In the genomic region with DNA sequence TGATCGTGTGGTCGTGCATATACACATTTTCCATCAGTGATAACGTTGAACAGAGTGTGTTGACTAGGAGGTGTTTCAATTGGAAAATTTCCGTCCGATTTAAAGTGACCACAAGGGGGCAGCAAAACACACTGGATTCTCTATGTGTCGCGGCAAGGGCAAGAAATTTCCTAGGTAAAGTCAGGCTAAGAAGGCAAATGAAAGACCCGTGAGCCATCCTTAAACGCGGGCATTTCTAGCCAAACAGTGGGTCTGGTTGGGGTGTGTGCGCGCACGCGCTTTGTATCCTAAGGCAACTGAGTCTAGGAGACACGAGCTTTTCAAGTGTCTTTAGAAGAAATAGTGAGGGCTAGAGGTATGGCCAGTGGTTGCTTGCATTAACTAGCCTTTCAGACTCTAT, we compare ENCODE assay signal across 9 mouse cellular contexts.
A peak's percentile ranks its signal among the peaks of the same experiment; 100 is the strongest.
DNase-seq lines count a peak whose midpoint lies in the region; ATAC-seq lines count a peak whose summit lies in the region.
"Had no signal": no experiment of that assay in that cellular context is flagged by ENCODE, and none has a peak within 500 bp of the region (broad histone marks: within the 10 kb centered on the region; RNA-seq: fewer than 3 reads in every experiment).

No protein-coding gene starts in this region.

- H3K4me1 ChIP-seq in brown adipose tissue, adult 24 weeks (ENCODE audit: control insufficient read depth, insufficient read depth, insufficient read length, low read length), result peaks cover 3% of the 10 kb centered on the region; the same call in 1 of the 2 replicates
- H3K4me1 ChIP-seq in heart, embryonic 14.5 days (ENCODE audit: control insufficient read depth in 2 of 2, insufficient read depth in 2 of 2, low read length in 2 of 2), result no peaks in the 10 kb centered on the region
- H3K4me1 ChIP-seq in liver, embryonic 13.5 days (replicated peaks), result no peaks in the 10 kb centered on the region
- H3K4me1 ChIP-seq in stomach, embryonic 16.5 days (ENCODE audit: control insufficient read depth, insufficient read depth, low read length), result no peaks in the 10 kb centered on the region

- H3K4me3 ChIP-seq in brown adipose tissue, adult 24 weeks (ENCODE audit: insufficient read depth, low read depth, low read length), result peak overlapping the region; percentile 19
- peak overlapping the region; percentile 14 to 19; a peak in 1 of 4 replicates for H3K4me3 ChIP-seq in heart, embryonic 14.5 days (ENCODE audit: control insufficient read depth in 1 of 2, insufficient read depth in 1 of 2, low read depth in 1 of 2, low read length in 2 of 2)
- H3K4me3 ChIP-seq in liver, embryonic 13.5 days (replicated peaks), result no peak overlapping the region
- H3K4me3 ChIP-seq in stomach, embryonic 16.5 days (replicated peaks; ENCODE audit: low read length), result peak overlapping the region; percentile 22
- H3K4me3 ChIP-seq: erythroblast, embryonic 14.5 days had no signal

- no peak overlapping the region for H3K27ac ChIP-seq in brown adipose tissue, adult 24 weeks (replicated peaks; ENCODE audit: low read depth, low read length)
- no peak overlapping the region for H3K27ac ChIP-seq in heart, embryonic 14.5 days (replicated peaks in 1 of 2; ENCODE audit: control insufficient read depth in 1 of 2, insufficient read depth in 1 of 2, low read depth in 2 of 2, low read length in 2 of 2)
- no peak overlapping the region for H3K27ac ChIP-seq in liver, embryonic 13.5 days
- H3K27ac ChIP-seq in stomach, embryonic 16.5 days (ENCODE audit: low read length), result no peak overlapping the region

- peak overlapping the region; percentile 59 for H3K9ac ChIP-seq in heart, embryonic 14.5 days (ENCODE audit: low read length)
- no peak overlapping the region for H3K9ac ChIP-seq in liver, embryonic 13.5 days
- no peak overlapping the region for H3K9ac ChIP-seq in stomach, embryonic 16.5 days (ENCODE audit: low read length)

- H3K4me2 ChIP-seq in heart, embryonic 14.5 days (ENCODE audit: low read length), result peak overlapping the region; percentile 65
- H3K4me2 ChIP-seq in liver, embryonic 13.5 days, result peak overlapping the region; percentile 45
- peak overlapping the region; percentile 46 for H3K4me2 ChIP-seq in stomach, embryonic 16.5 days (ENCODE audit: low read depth, low read length)

- ATAC-seq in heart, embryonic 14.5 days (ENCODE audit: insufficient number of reproducible peaks, insufficient read depth, low FRiP score, low read depth), result no peak
- peak; percentile 45; the same call in 1 of the 2 replicates for ATAC-seq in liver, embryonic 13.5 days (ENCODE audit: low read depth)
- ATAC-seq in stomach, embryonic 16.5 days (ENCODE audit: insufficient read depth, low FRiP score), result no peak

- no peaks in the 10 kb centered on the region for H3K27me3 ChIP-seq in heart, embryonic 14.5 days (ENCODE audit: control insufficient read depth, insufficient read depth, low read length)
- no peaks in the 10 kb centered on the region for H3K27me3 ChIP-seq in liver, embryonic 13.5 days
- no peaks in the 10 kb centered on the region for H3K27me3 ChIP-seq in stomach, embryonic 16.5 days (ENCODE audit: control insufficient read depth, insufficient read depth, low read length)

- H3K36me3 ChIP-seq in heart, embryonic 14.5 days (ENCODE audit: control insufficient read depth, insufficient read depth, low read length), result no peaks in the 10 kb centered on the region
- H3K36me3 ChIP-seq in liver, embryonic 13.5 days, result no peaks in the 10 kb centered on the region
- no peaks in the 10 kb centered on the region for H3K36me3 ChIP-seq in stomach, embryonic 16.5 days (ENCODE audit: control insufficient read depth, insufficient read depth, low read length)

- 8% methylated on average over 15 of the region's 15 CpGs for WGBS in heart, embryonic 14.5 days
- WGBS in liver, embryonic 13.5 days (ENCODE audit: insufficient replicate concordance), result 6% methylated on average over 15 of the region's 15 CpGs
- WGBS in stomach, embryonic 16.5 days, result 7% methylated on average over 15 of the region's 15 CpGs

- peak; percentile 42 for DNase-seq in CD4-positive helper T cell, adult 2 months (ENCODE audit: low read depth, low spot score)
- peak; percentile 26 for DNase-seq in fibroblast of lung, adult 2 months (ENCODE audit: low read depth)
- peak; percentile 83 for DNase-seq in kidney, postnatal 14 days
- DNase-seq in liver, embryonic 13.5 days, result peak; percentile 20
- DNase-seq in natural killer cell, adult 2 months (ENCODE audit: low spot score in 2 of 2), result peak; percentile 38 to 52

- peaks cover 8% of the 10 kb centered on the region for H3K9me3 ChIP-seq in heart, embryonic 14.5 days (ENCODE audit: control insufficient read depth, low read length)
- H3K9me3 ChIP-seq in liver, embryonic 13.5 days (replicated peaks), result no peaks in the 10 kb centered on the region
- H3K9me3 ChIP-seq in stomach, embryonic 16.5 days (replicated peaks; ENCODE audit: control insufficient read depth, low read length), result no peaks in the 10 kb centered on the region

Comparison
In these comparisons a context has a peak if more than half of its experiments do, and no peak if none do; other contexts are left out.
1. DNase-seq: peak in every context shown above with its lines; median percentile 83 in kidney, postnatal 14 days; 45 in natural killer cell, adult 2 months; 42 in CD4-positive helper T cell, adult 2 months; 26 in fibroblast of lung, adult 2 months; 20 in liver, embryonic 13.5 days.